Mouse (Mus musculus) CH12.LX (cell line): ENCODE data around the gene Zfp729a. TPM values are rescaled to one million over a fixed set of nuclear protein-coding genes. Genes with fewer than 3 reads are reported as not detected.
"Not testable (repeated sequence)": the region's sequence is repeated elsewhere in the genome, so short reads cannot be mapped to it uniquely, and the experiment has no call there.

ENCODE experiments used
- DNase-seq: peaks from one replicate; pipeline ENCODE4 v3.0.0-alpha.2; 2013; ENCODE audit errors: extremely low read depth
- H3K27ac ChIP-seq: 2 replicates; pipeline ENCODE4 v1.5.1; 2012; ENCODE audit warnings: low read depth, mild to moderate bottlenecking, control low read depth, moderate library complexity; ENCODE audit not compliant: insufficient read depth
- H3K27me3 ChIP-seq: replicated peaks from 2 replicates; pipeline ENCODE3; 2012; ENCODE audit warnings: inconsistent platforms
- H3K36me3 ChIP-seq, 2 experiments: replicated peaks in 1 of 2; 2 replicates each; pipeline versions ENCODE3 to v1.6.1; 2012; ENCODE audit warnings: inconsistent platforms in 1 of 2, low read length in 1 of 2, mild to moderate bottlenecking in 1 of 2, mixed read lengths in 1 of 2, moderate library complexity in 1 of 2; ENCODE audit not compliant: control insufficient read depth in 1 of 2, insufficient read depth in 1 of 2
- H3K4me1 ChIP-seq, 2 experiments: 2 replicates each; pipeline ENCODE4 v1.6.1; 2012; ENCODE audit warnings: inconsistent platforms in 1 of 2, moderate library complexity in 1 of 2; ENCODE audit not compliant: insufficient read depth in 2 of 2, control insufficient read depth in 1 of 2
- H3K4me2 ChIP-seq: 2 replicates; pipeline ENCODE4 v1.6.1; 2012; ENCODE audit warnings: low read depth, mild to moderate bottlenecking, control low read depth; ENCODE audit not compliant: poor library complexity, insufficient read depth, severe bottlenecking
- H3K4me3 ChIP-seq, 3 experiments: fragments of 150-350 bp in 1 of 3; sonication (generic) in 1 of 3; replicated peaks in 1 of 3; 2 replicates each; pipeline versions ENCODE3 to v1.5.1; 2011 to 2012; ENCODE audit warnings: low read depth in 2 of 3, low read length in 2 of 3, mild to moderate bottlenecking in 2 of 3, moderate library complexity in 2 of 3, control low read depth in 1 of 3, improper control_type of control experiment in 1 of 3, inconsistent platforms in 1 of 3, mixed read lengths in 1 of 3; ENCODE audit not compliant: poor library complexity in 1 of 3
- H3K79me2 ChIP-seq: replicated peaks from 2 replicates; pipeline ENCODE4 v1.6.1; 2012; ENCODE audit warnings: mild to moderate bottlenecking, moderate library complexity; ENCODE audit not compliant: control insufficient read depth, poor library complexity, insufficient read depth, severe bottlenecking; ENCODE audit errors: extremely low read depth
- H3K9ac ChIP-seq: 2 replicates; pipeline ENCODE4 v1.6.1; 2012; ENCODE audit warnings: low read depth, mild to moderate bottlenecking, control low read depth, moderate library complexity; ENCODE audit not compliant: insufficient read depth
- H3K9me3 ChIP-seq: replicated peaks from 2 replicates; pipeline ENCODE3; 2012; ENCODE audit warnings: low read length, inconsistent platforms, mixed read lengths
- CHD2 ChIP-seq: IDR thresholded peaks from 2 replicates; pipeline ENCODE4 v1.6.1; 2011; ENCODE audit warnings: low read length, improper control_type of control experiment
- CTCF ChIP-seq, 2 experiments: IDR thresholded peaks in 1 of 2; conservative IDR thresholded peaks in 1 of 2; 2 replicates each; pipeline ENCODE4 v1.5.1; 2011 to 2012; ENCODE audit warnings: low read depth in 2 of 2, low read length in 2 of 2, improper control_type of control experiment in 1 of 2, inconsistent platforms in 1 of 2, mild to moderate bottlenecking in 1 of 2, moderate library complexity in 1 of 2
- E2F4 ChIP-seq: IDR thresholded peaks from 2 replicates; pipeline ENCODE4 v1.6.1; 2011; ENCODE audit warnings: low read depth, low read length, improper control_type of control experiment; ENCODE audit not compliant: insufficient replicate concordance
- EP300 ChIP-seq: IDR thresholded peaks from 2 replicates; pipeline ENCODE4 v1.6.1; 2011; ENCODE audit warnings: low read length, improper control_type of control experiment
- GABPA ChIP-seq: IDR thresholded peaks from 2 replicates; pipeline ENCODE4 v1.6.1; 2012; ENCODE audit warnings: low read depth, low read length, improper control_type of control experiment, inconsistent platforms; ENCODE audit not compliant: insufficient replicate concordance
- IRF4 ChIP-seq: IDR thresholded peaks from 2 replicates; pipeline ENCODE4 v1.6.1; 2014; ENCODE audit warnings: low read depth, mild to moderate bottlenecking, inconsistent platforms, low read length, improper control_type of control experiment
- JUN ChIP-seq: IDR thresholded peaks from 2 replicates; pipeline ENCODE4 v1.6.1; 2011; ENCODE audit warnings: low read depth, mild to moderate bottlenecking, low read length, improper control_type of control experiment, moderate library complexity; ENCODE audit not compliant: insufficient read depth
- KAT2A ChIP-seq: IDR thresholded peaks from 2 replicates; pipeline ENCODE4 v1.6.1; 2012; ENCODE audit warnings: low read length, improper control_type of control experiment, inconsistent platforms; ENCODE audit not compliant: insufficient replicate concordance
- NRF1 ChIP-seq: IDR thresholded peaks from 2 replicates; pipeline ENCODE4 v1.6.1; 2014; ENCODE audit warnings: low read depth, mild to moderate bottlenecking, inconsistent platforms, low read length, improper control_type of control experiment, moderate library complexity
- RAD21 ChIP-seq: IDR thresholded peaks from 2 replicates; pipeline ENCODE4 v1.6.1; 2011; ENCODE audit warnings: low read depth, mild to moderate bottlenecking, low read length, improper control_type of control experiment, moderate library complexity
- SIN3A ChIP-seq: IDR thresholded peaks from 2 replicates; pipeline ENCODE4 v1.6.1; 2012; ENCODE audit warnings: low read length, improper control_type of control experiment, inconsistent platforms
- SMC3 ChIP-seq: IDR thresholded peaks from 2 replicates; pipeline ENCODE4 v1.6.1; 2011; ENCODE audit warnings: low read depth, low read length, improper control_type of control experiment
- TCF12 ChIP-seq: IDR thresholded peaks from 2 replicates; pipeline ENCODE4 v1.6.1; 2014; ENCODE audit warnings: low read depth, mild to moderate bottlenecking, inconsistent platforms, low read length, improper control_type of control experiment
- UBTF ChIP-seq: IDR thresholded peaks from 2 replicates; pipeline ENCODE4 v1.6.1; 2012; ENCODE audit warnings: low read depth, mild to moderate bottlenecking, inconsistent platforms, low read length, improper control_type of control experiment, moderate library complexity
- ZNF384 ChIP-seq: IDR thresholded peaks from 2 replicates; pipeline ENCODE4 v1.6.1; 2012; ENCODE audit warnings: low read depth, low read length, improper control_type of control experiment, inconsistent platforms
- dilution Hi-C: fragments of 300-500 bp; cut with MboI; formaldehyde crosslinking; loops from 2 replicates; pipeline ENCODE4 v1.14.3; 2020; ENCODE audit warnings: low sequenced_read_pairs; ENCODE audit not compliant: extremely low pct_unique_long_range_greater_than_20kb, extremely low pct_ligation_motif_present
- in situ Hi-C: fragments of 300-500 bp; cut with MboI; formaldehyde crosslinking; loops from 3 replicates; pipeline ENCODE4 v1.14.3; 2019; ENCODE audit warnings: low sequenced_read_pairs, low pct_ligation_motif_present, low pct_unique_long_range_greater_than_20kb, mixed read lengths
- polyA plus RNA-seq: library from polyadenylated mRNA; unstranded; fragments of >175 nt; gene quantifications from 2 replicates; pipeline ENCODE4 v1.2.1, GENCODE M21; 2012; ENCODE audit warnings: low read depth; ENCODE audit not compliant: insufficient read length
- total RNA-seq, 2 experiments: library from RNA; depleted of rRNA; stranded (reverse); fragments of 300-350 nt in 1 of 2; fragments of >200 nt in 1 of 2; gene quantifications; 2 replicates each; pipeline ENCODE4 v1.2.3; 2012 to 2014

The Zfp729a gene
- total and polyA plus RNA-seq, 3 experiments: 3.7 to 11.2 (median 4.6) TPM

DNA sequence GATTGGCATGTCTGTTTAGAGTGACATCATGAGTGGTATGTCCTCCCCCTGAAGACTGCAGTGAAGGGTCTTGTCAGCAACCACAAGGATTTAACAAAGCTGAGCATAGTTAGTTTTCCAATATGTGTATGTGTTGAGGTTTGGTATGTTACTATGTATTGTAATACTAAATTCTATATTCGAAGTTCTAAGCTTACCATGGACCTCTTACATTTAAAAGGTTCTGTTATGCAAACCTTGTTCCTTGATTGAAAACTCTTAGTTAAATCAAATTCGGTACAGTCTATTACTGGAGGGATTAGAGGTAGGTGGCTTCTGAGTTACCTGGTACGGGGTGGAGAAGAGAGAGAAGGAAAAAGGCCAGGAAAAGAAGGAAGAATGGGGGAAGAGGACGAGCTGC lies 49.4 kb upstream of the Zfp729a start, which contains the start of gene Zfp738:
TSS of gene Zfp738 (minus strand) at position 101 of the 400 bp plus-strand sequence.
- Histone ChIP-seq H3K4me1 (peaks cover 0 to 5% of the 10 kb centered on the region in 2 experiments; a peak in 1 of 4 replicates), H3K4me2 (no peak within 1 kb of the TSS), H3K9me3 (no peaks in the 10 kb centered on the region), H3K9ac (no peak within 1 kb of the TSS)
- dilution Hi-C loops: no loop called here
- TF ChIP-seq GABPA: no peak
- no peak for TF ChIP-seq E2F4
- TF ChIP-seq EP300: no peak
- TF ChIP-seq ZNF384: no peak
- no peak for TF ChIP-seq CTCF (conservative IDR thresholded peaks at IDR 0.05 in 1 of 2, IDR thresholded peaks at IDR 0.05 in 1 of 2; ENCODE audit: low read depth in 2 of 2, low read length in 2 of 2)
- no peak for TF ChIP-seq SMC3
- no peak for TF ChIP-seq TCF12
- no peak for TF ChIP-seq KAT2A
- TF ChIP-seq RAD21: no peak
- TF ChIP-seq NRF1: no peak
- TF ChIP-seq JUN: no peak
- no peak for TF ChIP-seq CHD2
- TF ChIP-seq SIN3A: no peak
- no peak for TF ChIP-seq IRF4
- TF ChIP-seq UBTF: no peak
- TF ChIP-seq, all 38 proteins: peak for 0
- no peak for DNase-seq
- no peaks in the 10 kb centered on the region for H3K36me3 ChIP-seq
- H3K4me3 ChIP-seq: no peak within 1 kb of the TSS
- no peaks in the 10 kb centered on the region for H3K27me3 ChIP-seq
- H3K79me2 ChIP-seq: no peaks in the 10 kb centered on the region
- in situ Hi-C loops: no loop called here
- H3K27ac ChIP-seq: no peak within 1 kb of the TSS

GRCm38 (mm10) chr13:67683841-67684240 lies 46.2 kb upstream of the Zfp729a start:
- H3K79me2 ChIP-seq, H3K9ac ChIP-seq, H3K36me3 ChIP-seq, H3K9me3 ChIP-seq, H3K27me3 ChIP-seq, in situ Hi-C loops, H3K4me1 ChIP-seq, DNase-seq, dilution Hi-C loops, H3K27ac ChIP-seq: not testable (repeated sequence)
- H3K4me2 ChIP-seq: peak overlapping the region; percentile 62
- H3K4me3 ChIP-seq: peak overlapping the region in 2 of 3 experiments; percentile 56 to 89
